Mouse (Mus musculus) kidney, adult 2 months (tissue): ENCODE measurements around the gene Tldc1. TPM values are rescaled to one million over a fixed set of nuclear protein-coding genes. Genes with fewer than 3 reads are reported as not detected.

Source experiments
- DNase-seq: peaks from one replicate; pipeline ENCODE4 v3.0.0; 2021
- H3K27ac ChIP-seq: fragments of 200-500 bp; 2 replicates; pipeline ENCODE4 v1.5.1; 2012; ENCODE audit warnings: low read depth, low read length, control low read depth, inconsistent platforms; ENCODE audit not compliant: insufficient read depth
- H3K27me3 ChIP-seq: fragments of 200-500 bp; replicated peaks from 2 replicates; pipeline ENCODE4 v1.6.1; 2012; ENCODE audit warnings: mild to moderate bottlenecking, moderate library complexity, low read length, inconsistent platforms; ENCODE audit not compliant: control insufficient read depth, insufficient read depth
- H3K36me3 ChIP-seq: fragments of 200-500 bp; 2 replicates; pipeline ENCODE4 v1.6.1; 2012; ENCODE audit warnings: mild to moderate bottlenecking, moderate library complexity, low read length, inconsistent platforms; ENCODE audit not compliant: control insufficient read depth, insufficient read depth
- H3K4me1 ChIP-seq: fragments of 200-500 bp; 2 replicates; pipeline ENCODE4 v1.6.1; 2011; ENCODE audit warnings: low read length; ENCODE audit not compliant: control insufficient read depth, insufficient read depth
- H3K4me3 ChIP-seq: fragments of 200-500 bp; 2 replicates; pipeline ENCODE4 v1.5.1; 2011; ENCODE audit warnings: mild to moderate bottlenecking, low read depth, low read length, control low read depth; ENCODE audit not compliant: insufficient read depth
- CTCF ChIP-seq: fragments of 200-500 bp; conservative IDR thresholded peaks from 2 replicates; pipeline ENCODE4 v1.5.1; 2011; ENCODE audit warnings: low read depth, mild to moderate bottlenecking, control low read depth, low read length, moderate library complexity, mixed read lengths; ENCODE audit not compliant: insufficient read depth, insufficient read length
- POLR2A ChIP-seq: fragments of 200-500 bp; IDR thresholded peaks from one replicate; pipeline ENCODE4 v1.6.1; 2011; ENCODE audit warnings: low read depth, low read length, control low read depth
- WGBS: fragments of 180-500 bp; shearing (Covaris S2); methylation state at CpG from one replicate; pipeline ENCODE4 v1.1.7; 2018; 5-methylcytosine and 5-hydroxymethylcytosine counted together
- polyA plus RNA-seq: library from polyadenylated mRNA; depleted of rRNA; stranded (reverse); fragments of >200 nt; gene quantifications from 2 replicates; pipeline ENCODE4 v1.2.3, GENCODE M21; 2012

Gene Tldc1
- polyA plus RNA-seq, 1 experiment = 11.6 TPM

DNA sequence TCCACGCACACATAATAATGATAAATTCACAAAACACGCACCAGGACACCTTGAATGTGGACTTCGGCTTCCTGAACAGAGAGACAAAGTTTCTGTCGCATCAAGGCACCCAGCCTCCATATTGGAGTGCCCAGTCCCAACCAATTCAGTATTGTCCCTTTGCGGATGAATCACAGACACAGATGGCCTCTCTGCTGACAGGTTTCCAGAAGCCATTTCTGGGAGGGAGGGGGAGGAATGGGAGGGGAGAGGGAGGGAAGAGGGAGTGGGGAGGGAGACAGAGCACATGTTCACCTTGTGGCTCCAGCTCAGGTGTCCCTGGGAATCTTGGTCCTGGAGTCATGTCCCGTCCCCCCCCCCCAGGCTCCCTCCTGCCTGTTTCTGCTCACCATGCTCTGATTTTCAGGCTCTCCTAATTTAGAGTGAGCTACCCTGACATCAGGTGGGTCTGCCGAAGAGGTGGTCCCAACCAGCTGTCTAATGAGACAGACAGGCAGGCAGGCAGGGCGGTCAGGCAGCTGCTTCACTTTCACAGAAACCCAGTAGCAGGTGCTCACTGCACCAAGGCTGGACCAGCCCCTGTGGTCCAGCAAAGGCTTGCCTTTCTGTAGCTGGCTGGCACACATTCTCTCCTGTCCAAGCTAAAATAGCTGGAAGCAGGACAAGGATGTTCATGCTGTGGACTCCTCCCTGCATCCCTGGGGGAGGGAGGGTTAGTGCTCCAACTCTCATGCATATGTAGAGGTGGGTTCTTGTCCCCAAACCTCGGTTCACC is 10.6 kb upstream of the Tldc1 start:
- Histone ChIP-seq H3K27me3 (no peaks in the 10 kb centered on the region), H3K4me1 (peaks cover 12% of the 10 kb centered on the region; the same call in 1 of the 2 replicates), H3K36me3 (no peaks in the 10 kb centered on the region), H3K27ac (no peak overlapping the region), H3K4me3 (no peak overlapping the region)
- 85% methylated on average over 9 of the region's 9 CpGs for WGBS
- no peak for DNase-seq
- TF ChIP-seq POLR2A (no peak), CTCF (no peak)

DNA sequence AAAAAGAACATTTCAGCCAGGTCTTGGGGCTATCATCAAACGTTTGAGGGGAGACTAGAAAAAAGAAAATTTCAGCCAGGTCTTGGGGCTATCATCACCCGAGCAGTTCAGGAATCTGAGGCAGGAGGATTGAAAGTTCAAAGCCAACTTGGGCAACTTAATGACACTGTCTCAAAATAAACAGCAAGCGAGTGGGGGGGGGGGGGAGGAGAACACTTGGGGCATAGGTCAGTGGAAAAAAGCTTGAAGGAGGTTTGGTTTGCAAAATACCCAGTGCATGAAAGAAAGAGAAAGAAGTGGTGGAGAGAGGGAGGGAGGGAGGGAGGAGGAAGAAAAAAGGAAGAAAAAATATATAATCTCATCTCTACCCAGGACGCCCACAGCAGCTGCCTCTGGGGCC is 9.1 kb upstream of the Tldc1 start:
- TF ChIP-seq POLR2A = no peak
- TF ChIP-seq CTCF = no peak
- Histone ChIP-seq H3K4me1 (peaks cover 9% of the 10 kb centered on the region; the same call in 1 of the 2 replicates), H3K36me3 (no peaks in the 10 kb centered on the region), H3K4me3 (no peak overlapping the region), H3K27ac (no peak overlapping the region), H3K27me3 (no peaks in the 10 kb centered on the region)
- 52% methylated on average over 4 of the region's 4 CpGs for WGBS
- DNase-seq = no peak

GRCm38 (mm10) chr8:119786871-119787270 is 8.7 kb upstream of the Tldc1 start:
- Histone ChIP-seq H3K4me1 (peaks cover 6% of the 10 kb centered on the region; the same call in 1 of the 2 replicates), H3K27ac (no peak overlapping the region), H3K27me3 (no peaks in the 10 kb centered on the region), H3K36me3 (no peaks in the 10 kb centered on the region), H3K4me3 (no peak overlapping the region)
- WGBS = 91% methylated on average over 3 of the region's 3 CpGs
- TF ChIP-seq CTCF (no peak), POLR2A (no peak)
- DNase-seq = no peak

GRCm38 (mm10) chr8:119785764-119786405 is 7.7 kb upstream of the Tldc1 start:
- Histone ChIP-seq H3K4me3 (no peak overlapping the region), H3K4me1 (no peaks in the 10 kb centered on the region), H3K27ac (no peak overlapping the region), H3K27me3 (no peaks in the 10 kb centered on the region), H3K36me3 (no peaks in the 10 kb centered on the region)
- 61% methylated on average over 18 of the region's 18 CpGs for WGBS
- no peak for DNase-seq
- TF ChIP-seq POLR2A = no peak
- no peak for TF ChIP-seq CTCF

GRCm38 (mm10) chr8:119784676-119785075 is 6.5 kb upstream of the Tldc1 start:
- no peak for TF ChIP-seq CTCF
- no peak for TF ChIP-seq POLR2A
- Histone ChIP-seq H3K4me3 (no peak overlapping the region), H3K27ac (no peak overlapping the region), H3K4me1 (no peaks in the 10 kb centered on the region), H3K27me3 (no peaks in the 10 kb centered on the region), H3K36me3 (no peaks in the 10 kb centered on the region)
- no peak for DNase-seq
- 81% methylated on average over 7 of the region's 7 CpGs for WGBS

DNA sequence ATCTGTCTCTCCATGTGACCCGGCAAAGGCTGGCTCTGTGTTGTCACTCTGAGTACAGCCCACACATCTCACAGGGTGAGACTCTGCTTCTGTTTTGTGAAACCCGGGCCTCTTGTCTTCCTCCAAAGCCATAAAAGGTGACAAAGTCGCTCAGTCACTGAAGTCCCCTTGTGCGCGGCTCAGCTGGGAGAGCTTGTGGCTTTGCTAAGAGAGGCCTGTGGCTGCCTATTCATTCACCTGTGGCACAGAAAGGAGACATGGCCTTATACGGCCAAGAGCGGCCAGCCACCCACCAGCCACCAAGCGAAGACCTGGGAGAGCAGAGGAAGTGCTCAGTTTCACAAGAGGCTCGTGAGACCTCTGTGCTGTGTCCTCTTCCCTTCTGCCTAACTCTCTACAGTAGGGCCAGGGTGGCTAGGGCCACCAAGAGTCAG is 5.9 kb upstream of the Tldc1 start:
- no peak overlapping the region for H3K27ac ChIP-seq

GRCm38 (mm10) chr8:119783579-119783978 is 5.4 kb upstream of the Tldc1 start:
- Histone ChIP-seq H3K4me3 (no peak overlapping the region), H3K4me1 (peaks cover 4% of the 10 kb centered on the region; the same call in 1 of the 2 replicates), H3K27me3 (no peaks in the 10 kb centered on the region), H3K36me3 (no peaks in the 10 kb centered on the region), H3K27ac (no peak overlapping the region)
- 96% methylated on average over 6 of the region's 6 CpGs for whole genome bisulfite sequencing
- TF ChIP-seq CTCF (no peak), POLR2A (no peak)
- no peak for DNase-seq

More for the DNA sequence above, 5.9 kb upstream of the Tldc1 start:
- H3K36me3 ChIP-seq = no peaks in the 10 kb centered on the region
- no peaks in the 10 kb centered on the region for H3K4me1 ChIP-seq
- H3K4me3 ChIP-seq = no peak overlapping the region
- H3K27me3 ChIP-seq = no peaks in the 10 kb centered on the region
- TF ChIP-seq POLR2A (no peak), CTCF (no peak)
- WGBS = 73% methylated on average over 9 of the region's 9 CpGs
- DNase-seq = no peak
